Mouse (Mus musculus) cortical plate, adult 2 months (tissue): Measurements from ENCODE around the gene Rbm17.
"Not testable (repeated sequence)": the region's sequence is repeated elsewhere in the genome, so short reads cannot be mapped to it uniquely, and the experiment has no call there.

Experiments
- CTCF ChIP-seq: fragments of 200-500 bp; IDR thresholded peaks from 2 replicates; pipeline ENCODE4 v1.5.1; 2011; ENCODE audit warnings: mild to moderate bottlenecking, control low read depth, low read length; ENCODE audit not compliant: insufficient read depth; ENCODE audit errors: extremely low read depth
- POLR2A ChIP-seq: fragments of 200-500 bp; IDR thresholded peaks from 2 replicates; pipeline ENCODE4 v1.6.1; 2011; ENCODE audit warnings: mild to moderate bottlenecking, low read length, control low read depth; ENCODE audit not compliant: insufficient read depth; ENCODE audit errors: extremely low read depth

DNA sequence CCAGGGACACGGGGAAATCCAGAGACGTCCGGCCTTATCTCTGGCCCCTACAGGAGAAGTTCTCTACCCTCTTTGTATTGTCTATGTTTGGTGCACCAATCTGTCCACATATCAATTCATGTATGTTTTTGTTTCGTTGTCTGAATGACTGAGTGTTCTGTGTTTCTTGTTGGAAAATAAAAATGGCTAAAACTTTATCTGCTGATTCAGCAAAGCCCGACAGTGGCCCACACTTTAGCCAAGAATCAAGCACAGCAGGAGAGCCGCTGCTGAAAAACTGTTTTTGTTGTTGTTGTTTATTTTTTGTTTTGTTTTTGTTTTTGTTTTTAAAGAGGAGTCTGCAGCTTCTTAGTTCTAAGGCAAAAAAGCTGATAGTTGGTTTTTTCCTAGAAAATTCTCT is 9.0 kb upstream of the Rbm17 start:
- not testable (repeated sequence) for TF ChIP-seq CTCF, POLR2A
